ENCODE assay signal across 23 mouse cellular contexts in the genomic region with DNA sequence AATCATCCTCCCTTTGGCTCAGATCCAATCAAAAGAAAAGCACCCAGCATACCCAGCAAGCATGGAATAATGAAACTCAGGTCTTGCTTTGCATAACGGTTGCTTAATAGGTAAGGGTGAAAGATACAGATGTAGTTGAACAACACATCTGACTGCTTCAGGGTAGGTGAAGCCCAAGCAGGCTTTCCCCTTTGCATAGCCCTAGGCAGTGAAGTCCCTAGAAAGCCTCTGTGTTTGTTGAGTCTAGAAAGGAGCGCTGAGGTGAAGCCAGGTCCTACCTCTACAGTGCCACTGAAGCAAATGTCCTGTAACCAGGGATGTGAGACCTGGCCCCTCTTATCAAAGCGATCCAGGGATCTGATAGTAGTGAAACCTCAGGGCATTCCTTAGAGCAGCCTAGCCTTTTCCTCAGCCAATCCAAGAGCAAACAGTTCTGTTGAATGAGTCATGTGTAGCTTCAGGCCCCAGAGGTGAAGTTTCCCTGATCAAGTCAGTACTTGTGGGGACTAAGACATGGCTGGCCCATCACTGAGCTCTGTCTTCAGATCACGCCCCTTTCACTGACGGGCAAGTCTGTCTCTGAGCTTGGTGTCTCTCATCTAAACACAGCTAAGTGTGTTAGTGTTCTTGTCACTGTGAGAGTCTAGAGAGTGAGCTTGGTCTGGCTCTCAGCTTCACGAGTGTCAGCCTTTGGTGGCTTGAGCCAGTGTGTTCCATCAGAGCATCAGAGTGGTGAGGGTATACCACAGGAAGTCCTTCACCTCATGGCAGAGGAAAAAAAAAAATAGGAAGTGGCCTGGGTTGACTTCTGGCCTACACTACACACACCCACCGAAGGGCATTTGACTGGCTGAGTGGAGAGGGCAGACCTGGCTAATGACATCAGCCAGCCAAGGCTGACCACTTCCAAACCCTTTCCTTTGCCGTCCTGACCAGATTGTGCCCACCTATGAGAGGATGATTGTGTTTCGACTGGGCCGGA. TPM values are rescaled to one million over a fixed set of nuclear protein-coding genes. Genes with fewer than 3 reads are reported as not detected.
DNase-seq lines count a peak whose midpoint lies in the region; ATAC-seq and TF ChIP-seq lines count a peak whose summit lies in the region.
"Had no signal": no experiment of that assay in that cellular context is flagged by ENCODE, and none has a peak within 500 bp of the region (broad histone marks: within the 10 kb centered on the region; RNA-seq: fewer than 3 reads in every experiment).

No protein-coding gene starts in this region.

- peak overlapping the region; percentile 87 for H3K27ac ChIP-seq in spleen, adult 2 months (ENCODE audit: insufficient read depth, low read length)
- H3K27ac ChIP-seq in CH12.LX (ENCODE audit: insufficient read depth, low read depth) = peak overlapping the region; percentile 98
- H3K27ac ChIP-seq in small intestine, adult 2 months (ENCODE audit: insufficient read depth, low read depth, low read length) = peak overlapping the region; percentile 59
- H3K27ac ChIP-seq in midbrain, embryonic 13.5 days = no peak overlapping the region
- H3K27ac ChIP-seq: embryonic facial prominence, embryonic 15.5 days; forebrain, embryonic 10.5 days; heart, embryonic 13.5 days; hindbrain, embryonic 15.5 days; kidney, embryonic 15.5 days; limb, embryonic 12.5 days had no signal

- TF ChIP-seq CTCF in spleen, adult 2 months (IDR thresholded peaks at IDR 0.05; ENCODE audit: extremely low read depth, insufficient read depth, insufficient read length, insufficient replicate concordance) = no peak
- no peak for TF ChIP-seq CTCF in CH12.LX (conservative IDR thresholded peaks at IDR 0.05 in 1 of 2, IDR thresholded peaks at IDR 0.05 in 1 of 2; ENCODE audit: low read depth in 2 of 2, low read length in 2 of 2)
- TF ChIP-seq CTCF in small intestine, adult 2 months (IDR thresholded peaks at IDR 0.05; ENCODE audit: extremely low read depth, insufficient read length, insufficient replicate concordance, low read depth, low read length) = no peak

- H3K9me3 ChIP-seq in CH12.LX (replicated peaks; ENCODE audit: low read length) = no peaks in the 10 kb centered on the region
- no peaks in the 10 kb centered on the region for H3K9me3 ChIP-seq in midbrain, embryonic 13.5 days
- H3K9me3 ChIP-seq: embryonic facial prominence, embryonic 15.5 days; forebrain, embryonic 10.5 days; heart, embryonic 13.5 days; hindbrain, embryonic 15.5 days; kidney, embryonic 15.5 days; limb, embryonic 12.5 days had no signal

- no peaks in the 10 kb centered on the region for H3K27me3 ChIP-seq in spleen, adult 2 months (ENCODE audit: control insufficient read depth, insufficient read depth, low read length)
- H3K27me3 ChIP-seq in CH12.LX (replicated peaks) = no peaks in the 10 kb centered on the region
- no peaks in the 10 kb centered on the region for H3K27me3 ChIP-seq in small intestine, adult 2 months (ENCODE audit: control insufficient read depth, insufficient read depth, low read length)
- no peaks in the 10 kb centered on the region for H3K27me3 ChIP-seq in midbrain, embryonic 13.5 days
- H3K27me3 ChIP-seq: embryonic facial prominence, embryonic 15.5 days; heart, embryonic 13.5 days; hindbrain, embryonic 15.5 days; kidney, embryonic 15.5 days; limb, embryonic 12.5 days had no signal

- no peak for TF ChIP-seq RAD21 in CH12.LX (IDR thresholded peaks at IDR 0.05; ENCODE audit: low read depth, low read length)

- H3K4me3 ChIP-seq in spleen, adult 2 months (ENCODE audit: extremely low read depth, insufficient read depth, insufficient read length) = no peak overlapping the region
- H3K4me3 ChIP-seq in CH12.LX (replicated peaks in 1 of 3; ENCODE audit: low read depth in 2 of 3, low read length in 2 of 3, poor library complexity in 1 of 3) = peak overlapping the region; percentile 49 to 54 (median 54)
- no peak overlapping the region for H3K4me3 ChIP-seq in small intestine, adult 2 months (ENCODE audit: low read depth, low read length)
- no peak overlapping the region for H3K4me3 ChIP-seq in midbrain, embryonic 13.5 days (replicated peaks)
- H3K4me3 ChIP-seq: embryonic facial prominence, embryonic 15.5 days; forebrain, embryonic 10.5 days; heart, embryonic 13.5 days; hindbrain, embryonic 15.5 days; kidney, embryonic 15.5 days; limb, embryonic 12.5 days had no signal

- peak overlapping the region; percentile 61 for H3K9ac ChIP-seq in CH12.LX (ENCODE audit: insufficient read depth, low read depth)
- H3K9ac ChIP-seq in midbrain, embryonic 13.5 days (replicated peaks) = no peak overlapping the region
- H3K9ac ChIP-seq: embryonic facial prominence, embryonic 15.5 days; heart, embryonic 13.5 days; hindbrain, embryonic 15.5 days; kidney, embryonic 15.5 days; limb, embryonic 12.5 days had no signal

- peaks cover 15% of the 10 kb centered on the region for H3K36me3 ChIP-seq in spleen, adult 2 months (ENCODE audit: control insufficient read depth, insufficient read depth, low read length)
- H3K36me3 ChIP-seq in CH12.LX (replicated peaks in 1 of 2; ENCODE audit: control insufficient read depth in 1 of 2, insufficient read depth in 1 of 2, low read length in 1 of 2) = peaks cover 13 to 29% of the 10 kb centered on the region in 2 experiments
- peaks cover 18% of the 10 kb centered on the region for H3K36me3 ChIP-seq in small intestine, adult 2 months (ENCODE audit: control insufficient read depth, insufficient read depth, low read length)
- H3K36me3 ChIP-seq in midbrain, embryonic 13.5 days = peaks cover 53% of the 10 kb centered on the region

- TF ChIP-seq EP300 in CH12.LX (IDR thresholded peaks at IDR 0.05; ENCODE audit: low read length) = peak; percentile 11; the same call in 1 of the 2 replicates

- peaks cover 17% of the 10 kb centered on the region for H3K79me2 ChIP-seq in CH12.LX (replicated peaks; ENCODE audit: control insufficient read depth, extremely low read depth, insufficient read depth, poor library complexity, severe bottlenecking)

- DNase-seq in spleen, adult 2 months (ENCODE audit: low read depth in 1 of 2, low spot score in 2 of 2) = no peak
- no peak for DNase-seq in spleen, adult 12 weeks (ENCODE audit: low spot score)
- peak; percentile 76 for DNase-seq in CH12.LX (ENCODE audit: extremely low read depth)
- no peak for DNase-seq in thymus, postnatal 25 days
- no peak for DNase-seq in adrenal gland, adult 2 months
- DNase-seq: gastrocnemius, postnatal 10 days; heart, adult 18-20 months; kidney, postnatal 4 days; layer of hippocampus, adult 9-11 months; lung, postnatal 14 days had no signal

- WGBS in spleen, adult 2 months = 48% methylated on average over 10 of the region's 10 CpGs
- 83% methylated on average over 10 of the region's 10 CpGs for WGBS in small intestine, adult 2 months
- 93% methylated on average over 10 of the region's 10 CpGs for WGBS in midbrain, embryonic 13.5 days

- H3K4me1 ChIP-seq in spleen, adult 2 months (ENCODE audit: control insufficient read depth, insufficient read depth, insufficient read length) = peaks cover 21% of the 10 kb centered on the region; the same call in 1 of the 2 replicates
- H3K4me1 ChIP-seq in CH12.LX (ENCODE audit: control insufficient read depth in 1 of 2, insufficient read depth in 2 of 2) = peaks cover 20 to 72% of the 10 kb centered on the region in 2 experiments
- peaks cover 6% of the 10 kb centered on the region; the same call in 1 of the 2 replicates for H3K4me1 ChIP-seq in small intestine, adult 2 months (ENCODE audit: control insufficient read depth, insufficient read depth, insufficient read length, low read length)
- H3K4me1 ChIP-seq in midbrain, embryonic 13.5 days (replicated peaks) = peaks cover 16% of the 10 kb centered on the region

- TF ChIP-seq POLR2A in spleen, adult 2 months (IDR thresholded peaks at IDR 0.05; ENCODE audit: low read depth, low read length) = no peak
- TF ChIP-seq POLR2A in CH12.LX (IDR thresholded peaks at IDR 0.05; ENCODE audit: low read depth, low read length) = peak; percentile 62
- TF ChIP-seq POLR2A in small intestine, adult 2 months (IDR thresholded peaks at IDR 0.05; ENCODE audit: low read depth, low read length) = no peak

- ATAC-seq in common myeloid progenitor, adult 5-6 weeks (replicated peaks; ENCODE audit: low read depth, poor library complexity, severe bottlenecking) = peak; percentile 59
- no peak for ATAC-seq in midbrain, embryonic 13.5 days
- ATAC-seq: CD4-positive, CD25-positive, alpha-beta regulatory T cell, adult 4 months; intestine, embryonic 16.5 days had no signal

- in situ Hi-C loops in CH12.LX (cut with MboI; ENCODE audit: low pct_ligation_motif_present, low pct_unique_long_range_greater_than_20kb, low sequenced_read_pairs) = loop anchor here (25.0 kb wide), 1 partner anchor 444 kb away; no protein-coding TSS in a partner anchor

- peak overlapping the region; percentile 95 for H3K4me2 ChIP-seq in CH12.LX (ENCODE audit: insufficient read depth, low read depth, poor library complexity, severe bottlenecking)
- no peak overlapping the region for H3K4me2 ChIP-seq in midbrain, embryonic 13.5 days (replicated peaks)
- H3K4me2 ChIP-seq: embryonic facial prominence, embryonic 15.5 days; heart, embryonic 13.5 days; hindbrain, embryonic 15.5 days; kidney, embryonic 15.5 days; limb, embryonic 12.5 days had no signal

- dilution Hi-C loops in CH12.LX (cut with MboI; ENCODE audit: extremely low pct_ligation_motif_present, extremely low pct_unique_long_range_greater_than_20kb, low sequenced_read_pairs) = no loop called here

RNA-seq across cellular contexts. Expression of a gene that starts 3.0 kb away (rescaled TPM):
- 55.5 and 63.5 TPM in 2 replicates for polyA plus RNA-seq in spleen, adult 2 months (2012; rRNA removed)
- total RNA-seq in CH12.LX (2012; rRNA removed) (40.7 and 41.1 TPM in 2 replicates), CH12.LX (2014; rRNA removed) (35.3 and 35.4 TPM in 2 replicates)
- 34.0 and 35.4 TPM in 2 replicates for polyA plus RNA-seq in CH12.LX (2012; ENCODE audit: insufficient read length, low read depth)
- 3.9 and 9.0 TPM in 2 replicates for total RNA-seq in common myeloid progenitor, adult 5-6 weeks (2017)
- 9.9 and 21.3 TPM in 2 replicates for polyA plus RNA-seq in small intestine, adult 2 months (2012; rRNA removed)
- polyA plus RNA-seq in midbrain, embryonic 13.5 days (2015; fragmentation: Nextera tagmentation; extraction: Ambion mirVana) = 94.8 and 97.2 TPM in 2 replicates
- total RNA-seq in adrenal gland, adult 2 months (2021) = 10 to 100 TPM; 13.8 to 17.2 TPM
- polyA plus RNA-seq in adrenal gland, adult 2 months (2012; rRNA removed) = 38.1 and 38.4 TPM in 2 replicates

RNA-seq across cellular contexts. Expression of a gene that starts 6.4 kb away (rescaled TPM):
- polyA plus RNA-seq in spleen, adult 2 months (2012; rRNA removed) = 91.6 and 121 TPM in 2 replicates
- total RNA-seq in CH12.LX (2012; rRNA removed) (21.2 and 26.6 TPM in 2 replicates), CH12.LX (2014; rRNA removed) (6.4 and 8.3 TPM in 2 replicates)
- polyA plus RNA-seq in CH12.LX (2012; ENCODE audit: insufficient read length, low read depth) = 54.1 and 56.9 TPM in 2 replicates
- 25.7 and 33.8 TPM in 2 replicates for total RNA-seq in common myeloid progenitor, adult 5-6 weeks (2017)
- polyA plus RNA-seq in small intestine, adult 2 months (2012; rRNA removed) = 18.4 and 45.0 TPM in 2 replicates
- polyA plus RNA-seq in midbrain, embryonic 13.5 days (2015; fragmentation: Nextera tagmentation; extraction: Ambion mirVana) = 4.1 and 4.8 TPM in 2 replicates
- total RNA-seq in adrenal gland, adult 2 months (2021) = 10 to 100 TPM; 20.8 to 28.0 TPM
- 27.7 and 33.4 TPM in 2 replicates for polyA plus RNA-seq in adrenal gland, adult 2 months (2012; rRNA removed)

RNA-seq across cellular contexts. Expression of a gene that starts 51.9 kb away (rescaled TPM):
- polyA plus RNA-seq in spleen, adult 2 months (2012; rRNA removed) = 0.28 and 0.67 TPM in 2 replicates
- total RNA-seq in CH12.LX (2012; rRNA removed) (not detected in 2 replicates), CH12.LX (2014; rRNA removed) (not detected in 2 replicates)
- polyA plus RNA-seq in CH12.LX (2012; ENCODE audit: insufficient read length, low read depth) = 0.35 TPM in 1 of 2 replicates, not detected in the other
- total RNA-seq in common myeloid progenitor, adult 5-6 weeks (2017) = not detected in 2 replicates
- polyA plus RNA-seq in small intestine, adult 2 months (2012; rRNA removed) = 0.91 and 1.3 TPM in 2 replicates
- 36.8 and 51.7 TPM in 2 replicates for polyA plus RNA-seq in midbrain, embryonic 13.5 days (2015; fragmentation: Nextera tagmentation; extraction: Ambion mirVana)
- total RNA-seq in adrenal gland, adult 2 months (2021) = 1 to 10 TPM; 1.5 to 2.0 TPM
- polyA plus RNA-seq in adrenal gland, adult 2 months (2012; rRNA removed) = 1.3 and 2.0 TPM in 2 replicates
- polyA plus RNA-seq: CD4-positive, CD25-positive, alpha-beta regulatory T cell, adult 4 months; liver, embryonic 16.5 days; thymus, postnatal 0 days had no signal

RNA-seq across cellular contexts. Expression of a gene that starts 51.9 kb away (rescaled TPM):
- 21.9 and 27.7 TPM in 2 replicates for polyA plus RNA-seq in spleen, adult 2 months (2012; rRNA removed)
- total RNA-seq in CH12.LX (2012; rRNA removed) = not detected in 2 replicates
- total RNA-seq in CH12.LX (2014; rRNA removed) = not detected in 2 replicates
- polyA plus RNA-seq in CH12.LX (2012; ENCODE audit: insufficient read length, low read depth) = not detected in 2 replicates
- 1.4 TPM in 1 of 2 replicates, not detected in the other for total RNA-seq in common myeloid progenitor, adult 5-6 weeks (2017)
- 27.5 and 31.4 TPM in 2 replicates for polyA plus RNA-seq in small intestine, adult 2 months (2012; rRNA removed)
- 21.4 and 25.3 TPM in 2 replicates for polyA plus RNA-seq in midbrain, embryonic 13.5 days (2015; fragmentation: Nextera tagmentation; extraction: Ambion mirVana)
- total RNA-seq in adrenal gland, adult 2 months (2021) = 10 to 100 TPM; 23.5 to 30.9 TPM
- 93.8 and 107 TPM in 2 replicates for polyA plus RNA-seq in adrenal gland, adult 2 months (2012; rRNA removed)

RNA-seq across cellular contexts. Expression of a gene that starts 57.0 kb away (rescaled TPM):
- polyA plus RNA-seq in spleen, adult 2 months (2012; rRNA removed) = 26.6 and 29.5 TPM in 2 replicates
- total RNA-seq in CH12.LX (2012; rRNA removed) = not detected in 2 replicates
- not detected in 2 replicates for total RNA-seq in CH12.LX (2014; rRNA removed)
- polyA plus RNA-seq in CH12.LX (2012; ENCODE audit: insufficient read length, low read depth) = not detected in 2 replicates
- total RNA-seq in common myeloid progenitor, adult 5-6 weeks (2017) = not detected in 2 replicates
- polyA plus RNA-seq in small intestine, adult 2 months (2012; rRNA removed) = 15.6 and 26.7 TPM in 2 replicates
- polyA plus RNA-seq in midbrain, embryonic 13.5 days (2015; fragmentation: Nextera tagmentation; extraction: Ambion mirVana) = 3.9 and 4.8 TPM in 2 replicates
- total RNA-seq in adrenal gland, adult 2 months (2021) = 10 to 100 TPM; 24.8 to 44.6 TPM
- 73.5 and 81.5 TPM in 2 replicates for polyA plus RNA-seq in adrenal gland, adult 2 months (2012; rRNA removed)
- polyA plus RNA-seq: CD4-positive, CD25-positive, alpha-beta regulatory T cell, adult 4 months had no signal

Comparison
In these comparisons a context has a peak if more than half of its experiments do, and no peak if none do; other contexts are left out.
1. H3K4me3 ChIP-seq: peak in CH12.LX (3 of 3); none in spleen, adult 2 months (single experiment), small intestine, adult 2 months (single experiment) and midbrain, embryonic 13.5 days (single experiment).
2. RNA of a gene that starts 51.9 kb away (polyA plus RNA-seq): 36.8 to 51.7 TPM in midbrain, embryonic 13.5 days; 1.3 to 2.0 TPM in adrenal gland, adult 2 months, 0.91 to 1.3 TPM in small intestine, adult 2 months, 0.28 to 0.67 TPM in spleen, adult 2 months and 0.35 TPM in CH12.LX; every median in the first group is over 10 times any median in the second.